Mouse (Mus musculus) stomach, postnatal 0 days (tissue): ENCODE measurements around the gene Magi3.

Experiments
- CTCF ChIP-seq: IDR thresholded peaks from 2 replicates; pipeline ENCODE4 v1.5.1; 2016; ENCODE audit warnings: antibody characterized with exemption, low read depth, mild to moderate bottlenecking, moderate library complexity
- EP300 ChIP-seq: optimal IDR thresholded peaks from 2 replicates; pipeline ENCODE3; 2016; ENCODE audit warnings: antibody characterized with exemption

GRCm38 (mm10) chr3:103967231-103967630 is 252.9 kb downstream of the Magi3 start:
- TF ChIP-seq CTCF (no peak), EP300 (no peak)
